Mouse (Mus musculus) stomach, embryonic 15.5 days (tissue): Measurements from ENCODE around the gene Cpd. TPM values are rescaled to one million over a fixed set of nuclear protein-coding genes. Genes with fewer than 3 reads are reported as not detected.

Source experiments
- ATAC-seq: fragments of 200-750 bp; cut with Nextera tagmentation; 2 replicates; pipeline ENCODE4 v1.8.0; 2017; ENCODE audit warnings: low read depth, moderate number of reproducible peaks, moderate TSS enrichment; ENCODE audit not compliant: insufficient read depth, low FRiP score
- H3K27ac ChIP-seq: fragments of 300-500 bp; sonication (generic); 2 replicates; pipeline ENCODE4 v1.5.1; 2015; ENCODE audit warnings: mild to moderate bottlenecking, inconsistent platforms
- H3K27me3 ChIP-seq: fragments of 300-500 bp; sonication (generic); replicated peaks from 2 replicates; pipeline ENCODE4 v1.6.1; 2015; ENCODE audit warnings: inconsistent platforms
- H3K36me3 ChIP-seq: fragments of 300-500 bp; sonication (generic); 2 replicates; pipeline ENCODE4 v1.6.1; 2015; ENCODE audit warnings: inconsistent platforms
- H3K4me1 ChIP-seq: fragments of 300-500 bp; sonication (generic); 2 replicates; pipeline ENCODE4 v1.6.1; 2015; ENCODE audit warnings: inconsistent platforms
- H3K4me2 ChIP-seq: fragments of 300-500 bp; sonication (generic); 2 replicates; pipeline ENCODE4 v1.6.1; 2015; ENCODE audit warnings: mild to moderate bottlenecking, inconsistent platforms
- H3K4me3 ChIP-seq: fragments of 300-500 bp; sonication (generic); replicated peaks from 2 replicates; pipeline ENCODE4 v1.5.1; 2015; ENCODE audit warnings: inconsistent platforms
- H3K9ac ChIP-seq: fragments of 300-500 bp; sonication (generic); 2 replicates; pipeline ENCODE4 v1.6.1; 2015; ENCODE audit warnings: inconsistent platforms
- H3K9me3 ChIP-seq: fragments of 300-500 bp; sonication (generic); 2 replicates; pipeline ENCODE4 v1.6.1; 2016; ENCODE audit warnings: inconsistent platforms
- WGBS: fragments of 180-500 bp; shearing (Covaris S2); methylation state at CpG from one replicate; pipeline ENCODE4 v1.1.7; 2015; 5-methylcytosine and 5-hydroxymethylcytosine counted together
- polyA plus RNA-seq: library from polyadenylated mRNA; unstranded; fragments of >200 nt; fragmentation: Nextera tagmentation; extraction: Ambion mirVana; gene quantifications from 2 replicates; pipeline ENCODE4 v1.2.1, GENCODE M21; 2015

The Cpd gene
- polyA plus RNA-seq, 1 experiment from 2014 or later: 12.5 TPM

DNA sequence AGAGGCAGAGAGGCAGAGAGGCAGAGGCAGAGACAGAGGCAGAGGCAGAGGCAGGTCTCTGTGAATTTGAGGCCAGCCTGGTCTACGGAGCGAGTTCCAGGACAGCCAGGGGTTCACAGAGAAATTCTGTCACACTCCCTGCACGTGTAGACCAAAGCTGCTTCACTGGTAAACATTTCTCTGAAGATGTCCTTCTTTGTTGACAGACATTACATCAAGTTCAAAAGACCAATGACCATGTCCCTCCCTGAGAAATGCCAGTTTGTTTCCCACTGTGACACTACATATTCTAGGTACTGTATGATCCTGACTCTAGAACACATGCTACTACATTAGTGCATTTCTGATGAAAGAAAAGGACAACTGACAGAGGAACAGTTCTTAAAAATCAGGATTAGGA lies 116.2 kb downstream of the Cpd start:
- Histone ChIP-seq H3K9me3 (no peaks in the 10 kb centered on the region), H3K4me1 (no peaks in the 10 kb centered on the region), H3K4me3 (no peak overlapping the region), H3K27me3 (no peaks in the 10 kb centered on the region), H3K27ac (no peak overlapping the region), H3K4me2 (no peak overlapping the region), H3K9ac (no peak overlapping the region), H3K36me3 (peaks cover 53% of the 10 kb centered on the region)
- no peak for ATAC-seq
- WGBS: 90% methylated on average over 3 of the region's 3 CpGs

Other genes with a start within 250 kb of the Cpd start
- 37.4 and 41.8 TPM in 2 replicates for gene Abr, start 224.7 kb downstream of the Cpd start, polyA plus RNA-seq
- 0.28 and 0.32 TPM in 2 replicates for gene Bhlha9, start 174.5 kb downstream of the Cpd start, polyA plus RNA-seq
- gene Trarg1, start 167.2 kb downstream of the Cpd start, polyA plus RNA-seq: 0.61 and 0.89 TPM in 2 replicates
- 24.1 and 27.8 TPM in 2 replicates for gene Gosr1, start 83.4 kb downstream of the Cpd start, polyA plus RNA-seq
- gene Tmigd1, start 55.1 kb upstream of the Cpd start, polyA plus RNA-seq: 0.27 and 1.4 TPM in 2 replicates
- gene Blmh, start 77.8 kb upstream of the Cpd start, polyA plus RNA-seq: 138 and 140 TPM in 2 replicates
- 4.5 and 5.5 TPM in 2 replicates for gene Slc6a4, start 151.6 kb upstream of the Cpd start, polyA plus RNA-seq
- gene Nsrp1, start 231.4 kb upstream of the Cpd start, polyA plus RNA-seq: 62.3 and 66.1 TPM in 2 replicates